Mouse (Mus musculus): ENCODE data around the gene Nkx2-5.

DNA sequence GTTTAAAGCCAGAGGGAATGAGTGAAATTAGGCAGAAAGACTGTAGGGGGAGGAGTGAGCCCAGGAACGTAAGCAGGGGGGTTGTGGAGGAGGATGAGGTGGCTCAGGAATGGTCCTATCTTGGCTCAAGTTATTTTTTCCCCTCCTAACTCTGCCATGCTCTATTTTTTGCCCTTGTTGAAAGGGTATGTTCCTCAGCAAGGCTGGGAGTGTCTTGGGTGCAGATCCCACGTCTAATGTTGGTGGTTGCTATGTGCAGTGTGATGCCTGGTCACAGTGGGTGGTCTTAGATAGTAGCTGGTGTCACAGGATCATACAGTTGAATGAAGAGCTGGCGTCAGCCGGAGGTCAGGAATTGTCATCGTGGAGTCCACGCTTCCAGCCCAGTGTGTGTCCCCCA is 20.3 kb upstream of the Nkx2-5 start:
- TF ChIP-seq E2F4 (IDR thresholded peaks at IDR 0.05; ENCODE audit: insufficient read depth) (no peak), POLR2A (IDR thresholded peaks at IDR 0.05; ENCODE audit: insufficient read length, low read depth) (no peak)

Measured in myocyte (in vitro differentiated cells).